Mouse (Mus musculus) spleen, adult 2 months (tissue): ENCODE measurements around the gene Fbxw9. TPM values are rescaled to one million over a fixed set of nuclear protein-coding genes. Genes with fewer than 3 reads are reported as not detected.
A peak's percentile ranks its signal among the peaks of the same experiment; 100 is the strongest.

Source experiments
- DNase-seq, 2 experiments: peaks; one replicate each; pipeline versions ENCODE4 v3.0.0 to v3.0.0-alpha.2; 2012 to 2021; ENCODE audit warnings: low spot score in 2 of 2, low read depth in 1 of 2
- H3K27ac ChIP-seq: fragments of 200-500 bp; 2 replicates; pipeline ENCODE4 v1.5.1; 2012; ENCODE audit warnings: low read length, inconsistent platforms; ENCODE audit not compliant: insufficient read depth
- H3K27me3 ChIP-seq: fragments of 200-500 bp; 2 replicates; pipeline ENCODE4 v1.6.1; 2012; ENCODE audit warnings: mild to moderate bottlenecking, moderate library complexity, low read length, inconsistent platforms; ENCODE audit not compliant: control insufficient read depth, insufficient read depth
- H3K36me3 ChIP-seq: fragments of 200-500 bp; 2 replicates; pipeline ENCODE4 v1.6.1; 2012; ENCODE audit warnings: mild to moderate bottlenecking, low read length, inconsistent platforms; ENCODE audit not compliant: control insufficient read depth, insufficient read depth
- H3K4me1 ChIP-seq: fragments of 200-500 bp; 2 replicates; pipeline ENCODE4 v1.6.1; 2011; ENCODE audit warnings: inconsistent platforms; ENCODE audit not compliant: control insufficient read depth, insufficient read depth, insufficient read length
- H3K4me3 ChIP-seq: fragments of 200-500 bp; 2 replicates; pipeline ENCODE4 v1.5.1; 2011; ENCODE audit warnings: mild to moderate bottlenecking, inconsistent platforms; ENCODE audit not compliant: insufficient read depth, insufficient read length; ENCODE audit errors: extremely low read depth
- CTCF ChIP-seq: fragments of 200-500 bp; IDR thresholded peaks from 2 replicates; pipeline ENCODE4 v1.5.1; 2011; ENCODE audit warnings: mild to moderate bottlenecking, inconsistent platforms; ENCODE audit not compliant: insufficient read depth, insufficient read length, insufficient replicate concordance; ENCODE audit errors: extremely low read depth
- POLR2A ChIP-seq: fragments of 200-500 bp; IDR thresholded peaks from 2 replicates; pipeline ENCODE4 v1.6.1; 2011; ENCODE audit warnings: low read depth, low read length, inconsistent platforms
- WGBS: fragments of 180-500 bp; shearing (Covaris S2); methylation state at CpG from one replicate; pipeline ENCODE4 v1.1.7; 2018; 5-methylcytosine and 5-hydroxymethylcytosine counted together
- polyA plus RNA-seq: library from polyadenylated mRNA; depleted of rRNA; stranded (reverse); fragments of >200 nt; gene quantifications from 2 replicates; pipeline ENCODE4 v1.2.3, GENCODE M21; 2012

Fbxw9 gene
- polyA plus RNA-seq, 1 experiment = 18.8 TPM

DNA sequence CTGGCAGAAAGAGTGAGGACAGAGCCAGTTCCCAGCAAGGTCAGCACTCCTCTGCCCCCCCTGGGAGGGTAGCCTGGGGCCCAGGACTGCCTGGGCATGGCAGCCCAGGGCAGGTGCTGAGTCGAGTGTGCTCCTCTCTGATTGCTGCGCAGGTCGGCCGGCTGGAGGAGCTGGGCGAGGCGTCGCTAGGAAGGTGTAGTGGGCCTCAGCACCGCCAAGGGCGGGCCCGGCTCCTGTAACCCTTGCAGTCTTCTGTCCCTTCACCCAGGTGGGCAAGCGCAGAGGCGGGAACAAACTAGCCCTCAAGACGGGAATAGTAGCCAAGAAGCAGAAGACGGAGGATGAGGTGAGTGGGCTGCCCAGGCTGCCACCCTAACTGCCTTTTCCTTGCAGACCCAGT lies 30.6 kb upstream of the Fbxw9 start:
- Histone ChIP-seq H3K27ac (no peak overlapping the region), H3K4me3 (no peak overlapping the region), H3K36me3 (peaks cover 18% of the 10 kb centered on the region), H3K4me1 (peaks cover 12% of the 10 kb centered on the region; the same call in 1 of the 2 replicates), H3K27me3 (no peaks in the 10 kb centered on the region)
- WGBS = 89% methylated on average over 14 of the region's 14 CpGs
- no peak for DNase-seq
- TF ChIP-seq CTCF (no peak), POLR2A (no peak)

DNA sequence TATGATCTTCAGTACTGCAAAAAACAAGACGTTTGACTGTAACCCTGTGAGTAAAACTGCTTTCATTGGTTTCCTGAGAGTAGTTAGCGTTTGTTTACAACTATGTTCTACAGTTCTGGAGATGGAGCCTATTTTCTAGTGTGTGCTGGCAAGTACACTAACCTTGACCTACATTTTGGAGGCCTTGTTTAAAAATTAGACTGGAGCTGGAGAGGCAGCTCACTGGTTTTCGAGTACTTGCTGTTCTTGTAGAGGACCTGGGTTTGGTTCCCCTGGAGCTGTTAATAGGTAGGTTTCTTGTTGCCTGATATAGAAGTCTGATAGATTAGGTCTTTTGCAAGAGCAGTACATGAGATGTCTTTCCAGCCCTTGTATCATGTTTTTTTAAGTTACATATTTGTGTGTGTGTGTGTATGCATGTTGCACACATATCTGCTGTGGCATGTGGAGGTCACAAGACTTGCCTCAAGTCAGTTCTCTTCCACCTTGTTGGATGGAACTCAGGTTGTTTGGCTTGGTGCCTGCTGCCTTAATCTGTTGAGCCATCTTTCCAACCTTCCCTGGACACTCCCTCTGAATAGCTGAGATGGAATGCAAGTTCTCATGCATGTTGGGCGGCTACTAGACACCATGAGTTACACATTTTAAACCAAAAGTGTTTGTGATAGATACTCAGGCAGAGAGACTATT lies 27.1 kb upstream of the Fbxw9 start:
- H3K4me1 ChIP-seq = peaks cover 12% of the 10 kb centered on the region; the same call in 1 of the 2 replicates
- peaks cover 18% of the 10 kb centered on the region for H3K36me3 ChIP-seq
- no peak overlapping the region for H3K27ac ChIP-seq
- no peak overlapping the region for H3K4me3 ChIP-seq
- 91% methylated on average over 4 of the region's 4 CpGs for WGBS
- no peak for DNase-seq
- TF ChIP-seq CTCF (no peak), POLR2A (no peak)
- no peaks in the 10 kb centered on the region for H3K27me3 ChIP-seq

DNA sequence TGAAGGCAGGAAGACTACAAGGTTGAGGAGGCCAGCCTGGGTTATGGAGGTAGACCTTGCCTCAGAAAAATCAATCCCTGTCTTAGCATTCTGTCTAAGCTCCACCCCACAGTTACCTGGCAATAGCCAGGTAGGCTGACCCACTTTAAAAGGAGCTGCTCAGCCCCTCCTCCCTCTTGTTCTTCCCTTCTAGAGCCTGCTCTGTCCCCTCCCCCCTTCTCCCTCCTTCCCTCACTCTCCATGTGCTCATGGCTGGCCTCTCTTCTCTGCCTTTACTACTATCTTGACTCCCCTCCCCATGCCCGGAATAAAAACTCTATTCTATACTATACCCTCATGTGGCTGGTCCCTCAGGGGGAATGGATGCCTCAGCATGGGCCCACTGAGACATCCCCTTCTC lies 26.0 kb upstream of the Fbxw9 start:
- no peak overlapping the region for H3K4me3 ChIP-seq
- DNase-seq = no peak
- no peaks in the 10 kb centered on the region for H3K27me3 ChIP-seq
- WGBS = 81% methylated on average over 1 of the region's 1 CpGs
- H3K27ac ChIP-seq = no peak overlapping the region
- H3K36me3 ChIP-seq = peaks cover 18% of the 10 kb centered on the region
- no peak for TF ChIP-seq CTCF
- no peak for TF ChIP-seq POLR2A
- H3K4me1 ChIP-seq = peaks cover 9% of the 10 kb centered on the region; the same call in 1 of the 2 replicates

DNA sequence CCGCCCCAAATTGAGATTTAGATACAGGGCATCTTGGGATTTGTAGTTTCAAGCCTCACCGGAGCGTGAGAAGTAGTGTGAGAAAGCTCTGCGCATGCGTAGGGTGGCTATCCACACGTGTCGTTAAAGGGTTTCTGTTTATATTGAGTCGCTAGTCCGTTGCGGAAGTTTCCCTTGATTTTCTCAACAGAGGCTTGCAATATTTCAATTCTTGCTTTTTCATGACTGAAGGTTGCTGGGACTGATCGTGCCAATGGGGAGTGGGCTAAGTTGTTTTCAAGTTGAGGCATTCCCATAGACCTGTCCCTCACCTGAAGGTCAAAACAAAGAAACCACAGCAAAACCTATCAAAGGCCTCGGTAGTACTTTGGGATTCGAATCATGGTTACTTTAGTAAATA lies 25.1 kb upstream of the Fbxw9 start:
- H3K4me3 ChIP-seq = peak overlapping the region; percentile 55
- H3K36me3 ChIP-seq = peaks cover 13% of the 10 kb centered on the region
- no peaks in the 10 kb centered on the region for H3K27me3 ChIP-seq
- peak overlapping the region; percentile 69 for H3K27ac ChIP-seq
- peak; percentile 80 to 81 for DNase-seq
- WGBS = under 1% methylated on average over 13 of the region's 13 CpGs
- no peak for TF ChIP-seq POLR2A
- TF ChIP-seq CTCF = no peak
- H3K4me1 ChIP-seq = peaks cover 8% of the 10 kb centered on the region; the same call in 1 of the 2 replicates

DNA sequence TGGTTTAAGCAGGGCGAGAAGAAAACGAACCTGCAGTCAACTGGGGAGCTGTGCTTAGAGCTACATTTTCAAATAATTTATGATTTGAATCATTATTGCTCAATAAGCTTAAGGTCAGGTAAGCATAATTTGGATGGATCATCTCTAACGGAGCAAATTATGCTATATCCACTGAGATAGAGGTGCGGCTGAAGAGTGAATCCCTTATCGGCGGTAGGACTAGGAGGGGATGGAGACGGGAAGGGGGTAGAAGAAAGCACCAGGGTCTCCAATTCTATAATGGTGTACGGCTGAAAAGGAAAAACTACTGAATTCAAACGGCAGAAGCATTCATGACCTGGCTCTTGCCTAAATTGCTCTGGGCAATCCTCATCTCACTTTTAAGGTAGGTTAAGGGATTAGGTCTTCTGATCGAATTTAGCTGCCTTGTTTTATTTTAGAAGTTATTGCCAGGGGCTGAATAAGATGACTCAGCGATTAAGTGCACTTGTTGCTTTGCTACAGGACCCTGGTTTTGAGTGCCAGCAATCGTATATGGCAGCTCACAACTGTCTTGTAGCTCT lies 24.6 kb upstream of the Fbxw9 start:
- 3% methylated on average over 12 of the region's 12 CpGs for WGBS
- H3K27ac ChIP-seq = peak overlapping the region; percentile 30; the same call in 1 of the 2 replicates
- H3K27me3 ChIP-seq = no peaks in the 10 kb centered on the region
- peak overlapping the region; percentile 78 for H3K4me3 ChIP-seq
- peaks cover 10% of the 10 kb centered on the region for H3K36me3 ChIP-seq
- TF ChIP-seq CTCF (no peak), POLR2A (no peak)
- DNase-seq = no peak
- H3K4me1 ChIP-seq = peaks cover 8% of the 10 kb centered on the region; the same call in 1 of the 2 replicates

DNA sequence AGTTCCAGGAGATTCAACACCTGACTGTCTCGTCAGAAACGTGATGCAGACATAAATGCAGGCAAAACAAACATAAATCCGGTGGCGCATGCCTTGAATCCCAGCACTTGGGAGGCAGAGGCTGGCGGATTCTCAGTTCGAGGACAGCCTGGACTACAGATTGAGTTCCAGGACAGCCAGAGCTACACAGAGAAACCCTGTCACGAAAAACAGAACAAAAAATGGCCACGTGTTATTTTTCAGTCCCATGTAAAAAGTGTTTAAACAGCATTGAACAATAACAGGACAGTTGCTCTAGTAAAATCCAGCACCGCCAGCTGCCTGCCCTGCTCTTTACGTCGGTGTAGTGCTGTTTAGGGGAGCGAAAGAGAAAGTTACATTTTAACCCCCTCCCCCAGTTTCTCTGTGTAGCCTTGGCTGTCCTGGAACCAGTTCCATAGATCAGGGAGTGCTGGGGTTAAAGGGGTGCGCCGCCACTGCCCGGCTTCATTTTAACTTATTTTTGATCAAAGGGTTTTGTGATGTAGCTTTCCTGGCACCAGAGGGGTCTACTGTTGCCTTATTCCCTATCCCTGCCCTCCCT lies 24.0 kb upstream of the Fbxw9 start:
- no peak for TF ChIP-seq POLR2A
- no peak for TF ChIP-seq CTCF
- Histone ChIP-seq H3K4me1 (peaks cover 8% of the 10 kb centered on the region; the same call in 1 of the 2 replicates), H3K27me3 (no peaks in the 10 kb centered on the region), H3K4me3 (peak overlapping the region; percentile 78), H3K36me3 (peaks cover 11% of the 10 kb centered on the region), H3K27ac (peak overlapping the region; percentile 30)
- WGBS = 1% methylated on average over 15 of the region's 15 CpGs
- DNase-seq = no peak

DNA sequence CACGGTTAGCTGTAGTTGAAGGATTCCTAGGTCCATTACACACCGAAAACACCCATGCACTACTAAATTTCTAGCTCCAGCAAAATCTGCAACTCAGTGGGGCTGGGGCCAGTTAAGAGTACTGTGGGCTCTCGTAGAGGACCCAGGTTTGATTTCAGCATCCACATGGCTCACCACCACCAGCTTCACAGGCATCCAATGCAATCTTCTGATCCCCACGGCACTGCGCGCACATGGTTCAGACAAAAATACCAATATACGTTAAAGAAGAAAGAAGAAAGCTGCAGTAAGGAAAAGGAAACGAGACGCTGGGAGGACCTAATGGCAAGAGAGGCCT lies 23.5 kb upstream of the Fbxw9 start:
- H3K4me3 ChIP-seq = peak overlapping the region; percentile 78
- H3K36me3 ChIP-seq = peaks cover 13% of the 10 kb centered on the region
- H3K27me3 ChIP-seq = no peaks in the 10 kb centered on the region
- TF ChIP-seq CTCF (no peak), POLR2A (no peak; the same call in 1 of the 2 replicates)
- peak overlapping the region; percentile 82 for H3K27ac ChIP-seq
- no peak for DNase-seq
- under 1% methylated on average over 9 of the region's 9 CpGs for WGBS
- H3K4me1 ChIP-seq = peaks cover 8% of the 10 kb centered on the region; the same call in 1 of the 2 replicates
